Mouse (Mus musculus): ENCODE results near the gene Hoxa5. TPM values are rescaled to one million over a fixed set of nuclear protein-coding genes. Genes with fewer than 3 reads are reported as not detected.

Gene Hoxa5
- polyA plus RNA-seq, 1 experiment from 2014 or later, result 19.8 TPM

DNA sequence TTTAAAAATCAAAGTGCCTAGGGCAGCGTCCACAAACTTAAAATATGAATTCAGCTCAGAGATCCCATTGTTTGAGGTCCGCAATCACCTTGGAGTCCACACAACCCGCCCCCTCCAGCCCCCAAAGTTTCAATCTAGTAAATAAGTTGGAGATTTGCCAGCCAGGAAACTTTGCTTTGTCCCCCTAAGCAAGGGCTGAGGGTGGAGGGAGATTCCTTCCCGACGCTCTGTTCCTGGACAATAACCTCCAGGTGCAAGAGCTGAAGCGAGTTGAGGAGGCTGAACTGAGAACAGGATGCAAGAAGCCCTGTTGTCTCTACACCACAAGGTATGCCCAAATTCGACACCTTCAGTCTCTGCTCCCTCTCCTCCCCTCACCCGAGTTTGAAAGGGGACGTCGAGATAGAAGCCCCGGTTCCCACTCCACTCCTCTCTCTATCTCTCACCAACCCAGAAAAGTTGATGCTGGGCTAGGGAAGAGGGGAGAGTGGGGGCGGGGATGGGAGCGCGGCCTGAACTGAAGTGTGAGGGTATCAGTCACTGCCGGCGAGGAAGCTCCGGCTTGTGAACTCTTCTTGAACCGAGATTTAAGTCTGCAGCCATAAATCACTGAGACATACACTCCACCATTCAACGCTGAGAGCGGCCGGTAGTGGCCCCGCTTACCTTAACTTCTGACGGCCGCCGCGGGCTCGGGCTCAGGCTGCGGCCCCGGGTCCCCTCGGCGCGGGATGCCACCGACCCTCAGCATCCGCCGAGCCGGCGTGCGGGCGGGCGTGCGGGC, 29.2 kb downstream of the Hoxa5 start:
- Histone ChIP-seq H3K4me2 (peak overlapping the region; percentile 59), H3K4me3 (replicated peaks) (peak overlapping the region; percentile 60), H3K27me3 (replicated peaks) (peaks cover 12% of the 10 kb centered on the region; the same call in 1 of the 2 replicates), H3K9ac (peak overlapping the region; percentile 71), H3K36me3 (no peaks in the 10 kb centered on the region), H3K4me1 (peaks cover 24% of the 10 kb centered on the region), H3K27ac (peak overlapping the region; percentile 96), H3K9me3 (no peaks in the 10 kb centered on the region)
- peak; percentile 20; the same call in 1 of the 2 replicates for ATAC-seq (ENCODE audit: insufficient read depth, low FRiP score, low read depth)
- WGBS, result 2% methylated on average over 41 of the region's 41 CpGs

- H3K9ac ChIP-seq, result no peak overlapping the region
- no peak for ATAC-seq (ENCODE audit: insufficient read depth, low FRiP score, low read depth)
- H3K4me1 ChIP-seq, result peaks cover 29% of the 10 kb centered on the region
- H3K36me3 ChIP-seq, result no peaks in the 10 kb centered on the region
- H3K9me3 ChIP-seq, result no peaks in the 10 kb centered on the region
- peak overlapping the region; percentile 97 for H3K27ac ChIP-seq
- peaks cover 15% of the 10 kb centered on the region for H3K27me3 ChIP-seq (replicated peaks)
- 3% methylated on average over 4 of the region's 4 CpGs for WGBS
- peak overlapping the region; percentile 41 for H3K4me3 ChIP-seq (replicated peaks)
- peak overlapping the region; percentile 77 for H3K4me2 ChIP-seq
Measured at GRCm38 (mm10) chr6:52173648-52174047, 30.7 kb downstream of the Hoxa5 start.

- H3K4me3 ChIP-seq (replicated peaks), result peak overlapping the region; percentile 41
- no peaks in the 10 kb centered on the region for H3K36me3 ChIP-seq
- no peaks in the 10 kb centered on the region for H3K9me3 ChIP-seq
- H3K9ac ChIP-seq, result no peak overlapping the region
- peaks cover 31% of the 10 kb centered on the region for H3K4me1 ChIP-seq
- H3K4me2 ChIP-seq, result peak overlapping the region; percentile 77
- H3K27ac ChIP-seq, result peak overlapping the region; percentile 97
- peak; percentile 71 for ATAC-seq (ENCODE audit: insufficient read depth, low FRiP score, low read depth)
- peaks cover 21% of the 10 kb centered on the region for H3K27me3 ChIP-seq (replicated peaks)
- under 1% methylated on average over 35 of the region's 35 CpGs for WGBS
Measured at GRCm38 (mm10) chr6:52172501-52172900, 31.9 kb downstream of the Hoxa5 start.

DNA sequence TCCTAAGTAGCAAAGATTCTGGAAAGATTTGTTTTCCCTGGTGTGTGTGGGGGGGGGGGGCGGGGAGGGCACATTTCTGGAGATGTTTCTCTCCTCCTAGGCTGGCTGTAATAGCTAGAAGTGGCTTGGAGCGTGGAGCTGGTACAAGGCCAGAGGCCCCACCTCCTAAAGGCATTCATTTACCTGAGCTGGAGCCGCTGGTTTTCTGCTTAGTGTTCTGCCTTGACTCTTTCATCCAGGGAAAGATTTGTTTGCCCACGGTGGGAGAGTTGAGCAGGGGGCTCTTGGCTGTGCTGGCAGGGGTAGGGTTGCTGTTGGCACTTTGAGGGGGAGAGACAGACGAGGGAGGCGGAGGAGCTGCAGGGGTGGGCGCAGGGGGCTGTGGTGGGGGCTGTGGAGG, 32.4 kb downstream of the Hoxa5 start:
- Histone ChIP-seq H3K36me3 (no peaks in the 10 kb centered on the region), H3K9me3 (no peaks in the 10 kb centered on the region), H3K4me3 (replicated peaks) (peak overlapping the region; percentile 41), H3K4me2 (peak overlapping the region; percentile 77), H3K27me3 (replicated peaks) (peaks cover 21% of the 10 kb centered on the region), H3K4me1 (peaks cover 32% of the 10 kb centered on the region), H3K27ac (peak overlapping the region; percentile 97), H3K9ac (no peak overlapping the region)
- ATAC-seq (ENCODE audit: insufficient read depth, low FRiP score, low read depth), result no peak
- 13% methylated on average over 7 of the region's 7 CpGs for WGBS

GRCm38 (mm10) chr6:52171331-52171730, 33.1 kb downstream of the Hoxa5 start:
- Histone ChIP-seq H3K27ac (peak overlapping the region; percentile 97), H3K4me2 (peak overlapping the region; percentile 77), H3K36me3 (no peaks in the 10 kb centered on the region), H3K9me3 (no peaks in the 10 kb centered on the region), H3K9ac (no peak overlapping the region), H3K4me1 (peaks cover 32% of the 10 kb centered on the region), H3K4me3 (replicated peaks) (no peak overlapping the region), H3K27me3 (replicated peaks) (peaks cover 21% of the 10 kb centered on the region)
- ATAC-seq (ENCODE audit: insufficient read depth, low FRiP score, low read depth), result no peak
- WGBS, result 16% methylated on average over 4 of the region's 4 CpGs

GRCm38 (mm10) chr6:52170898-52171223, 33.5 kb downstream of the Hoxa5 start:
- H3K9me3 ChIP-seq, result no peaks in the 10 kb centered on the region
- peak overlapping the region; percentile 25 for H3K4me3 ChIP-seq (replicated peaks)
- WGBS, result 24% methylated on average over 5 of the region's 5 CpGs
- peak overlapping the region; percentile 32; the same call in 1 of the 2 replicates for H3K9ac ChIP-seq
- peak overlapping the region; percentile 77 for H3K4me2 ChIP-seq
- H3K4me1 ChIP-seq, result peaks cover 34% of the 10 kb centered on the region
- no peaks in the 10 kb centered on the region for H3K36me3 ChIP-seq
- H3K27me3 ChIP-seq (replicated peaks), result peaks cover 21% of the 10 kb centered on the region
- ATAC-seq (ENCODE audit: insufficient read depth, low FRiP score, low read depth), result no peak
- peak overlapping the region; percentile 97 for H3K27ac ChIP-seq

DNA sequence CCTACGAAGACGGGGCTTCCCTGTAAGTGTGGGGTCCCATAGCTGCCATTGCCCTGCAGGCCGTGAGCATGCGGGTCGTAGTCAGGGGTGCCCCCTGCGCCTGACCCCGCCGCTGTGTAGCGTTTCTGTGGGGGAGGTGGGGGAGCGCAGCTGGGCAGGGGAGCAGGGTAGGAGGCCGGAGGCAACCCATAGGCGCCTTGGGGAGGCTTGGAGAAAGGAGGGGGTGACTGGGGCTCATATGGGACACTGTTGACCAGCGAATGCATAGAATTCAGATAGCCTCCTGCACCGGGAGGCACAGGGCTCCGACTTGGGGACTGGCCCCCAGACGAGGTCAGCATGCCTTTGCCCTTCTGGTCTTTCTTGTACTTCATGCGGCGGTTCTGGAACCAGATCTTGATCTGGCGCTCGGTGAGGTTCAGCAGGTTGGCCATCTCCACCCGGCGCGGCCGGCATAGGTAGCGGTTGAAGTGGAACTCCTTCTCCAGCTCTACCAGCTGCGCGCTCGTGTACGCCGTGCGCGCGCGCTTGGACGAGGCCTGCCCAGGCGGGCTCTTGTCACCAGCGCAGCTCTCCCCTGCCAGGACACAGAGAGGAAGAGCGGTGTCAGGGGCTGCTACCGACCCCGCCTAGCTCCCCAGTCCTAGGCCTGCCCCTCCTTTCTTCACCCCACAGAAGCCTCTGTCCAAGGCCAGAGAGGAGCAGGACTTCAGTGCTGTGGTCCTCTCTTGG, 34.1 kb downstream of the Hoxa5 start:
- no peak; the same call in 1 of the 2 replicates for ATAC-seq (ENCODE audit: insufficient read depth, low FRiP score, low read depth)
- Histone ChIP-seq H3K4me2 (peak overlapping the region; percentile 77), H3K27me3 (replicated peaks) (peaks cover 21% of the 10 kb centered on the region), H3K4me3 (replicated peaks) (peak overlapping the region; percentile 25), H3K36me3 (no peaks in the 10 kb centered on the region), H3K4me1 (peaks cover 36% of the 10 kb centered on the region), H3K9me3 (no peaks in the 10 kb centered on the region), H3K27ac (peak overlapping the region; percentile 97), H3K9ac (peak overlapping the region; percentile 32; the same call in 1 of the 2 replicates)
- 11% methylated on average over 40 of the region's 40 CpGs for WGBS

DNA sequence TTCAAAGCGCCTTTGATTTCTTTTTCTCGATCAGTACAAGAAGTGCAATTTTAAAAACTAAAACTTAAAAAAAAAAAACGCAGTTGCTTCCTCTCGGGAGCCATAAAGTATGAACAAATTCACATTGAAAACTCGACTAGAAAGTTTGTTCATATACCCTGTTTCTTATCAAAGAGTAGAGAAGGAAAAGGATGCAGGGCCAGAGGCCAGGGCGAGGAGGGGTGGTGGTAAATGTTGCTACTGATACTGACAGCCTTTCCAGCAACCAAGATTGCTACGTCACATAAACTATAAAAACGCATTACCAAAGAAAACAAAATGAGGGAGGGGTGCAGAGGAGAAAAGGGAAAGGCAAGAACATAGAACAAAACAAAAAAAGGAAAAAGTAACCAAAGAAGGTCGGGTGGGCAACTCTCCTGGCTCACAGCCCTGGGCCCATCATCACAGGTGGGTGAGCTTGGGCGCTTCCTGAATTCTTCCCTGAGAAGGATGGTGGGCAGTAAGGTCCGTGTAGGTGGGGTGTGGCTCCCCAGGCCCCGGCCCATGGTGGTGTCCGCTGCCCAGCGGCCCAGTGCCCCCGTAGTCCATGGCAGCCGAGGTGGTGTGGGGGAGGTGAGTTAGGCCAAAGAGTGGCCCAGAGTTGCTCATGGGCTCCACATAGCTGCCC, 34.8 kb downstream of the Hoxa5 start:
- Histone ChIP-seq H3K27me3 (replicated peaks) (peaks cover 21% of the 10 kb centered on the region), H3K4me1 (peaks cover 38% of the 10 kb centered on the region)
- no peak for ATAC-seq (ENCODE audit: insufficient read depth, low FRiP score, low read depth)

DNA sequence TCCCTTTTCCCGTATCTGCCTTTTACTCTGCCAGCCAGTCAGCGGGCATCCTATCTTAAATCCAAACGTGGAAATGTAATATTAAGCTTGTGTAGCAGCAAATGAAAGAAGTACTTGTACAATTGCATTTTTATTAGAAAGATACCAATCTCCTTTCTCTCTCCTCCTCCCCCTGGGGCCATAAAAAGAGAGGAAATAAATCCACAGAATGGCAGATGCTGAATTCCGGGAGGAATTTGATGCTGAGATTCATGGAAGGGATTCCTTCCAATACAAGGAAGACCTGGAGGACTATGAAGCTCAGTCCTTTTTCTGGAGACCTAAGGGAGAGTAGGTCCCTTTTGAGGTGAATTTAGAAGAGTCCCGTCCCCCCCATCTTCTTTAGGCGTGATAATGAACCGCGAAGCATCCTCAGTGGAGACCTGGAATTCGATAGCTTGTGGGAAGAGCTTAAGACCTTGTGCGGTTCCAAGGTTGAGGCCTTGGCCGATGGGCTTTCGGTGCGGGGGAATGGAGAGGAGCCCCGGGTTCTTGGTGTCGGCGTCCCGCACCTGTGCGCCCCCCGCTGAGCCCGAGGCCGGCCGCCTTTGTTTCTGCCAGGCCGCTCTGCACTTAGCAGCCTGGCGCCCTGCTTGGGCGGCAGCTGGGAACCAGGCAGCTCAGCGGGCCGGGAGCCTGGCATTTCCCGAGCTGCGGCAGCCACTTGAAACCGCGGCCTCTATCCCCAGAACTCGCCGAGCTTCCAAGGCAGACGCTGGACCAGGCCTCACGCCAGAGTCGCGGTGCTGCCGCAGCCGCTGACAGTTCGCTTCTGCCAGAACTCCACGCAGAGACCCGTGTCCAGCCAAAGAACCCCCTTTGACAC, 36.0 kb downstream of the Hoxa5 start:
- Histone ChIP-seq H3K4me2 (peak overlapping the region; percentile 58), H3K27ac (peak overlapping the region; percentile 89), H3K9me3 (no peaks in the 10 kb centered on the region), H3K27me3 (replicated peaks) (peaks cover 21% of the 10 kb centered on the region), H3K9ac (peak overlapping the region; percentile 45), H3K4me3 (replicated peaks) (peak overlapping the region; percentile 45), H3K4me1 (peaks cover 38% of the 10 kb centered on the region), H3K36me3 (no peaks in the 10 kb centered on the region)
- ATAC-seq (ENCODE audit: insufficient read depth, low FRiP score, low read depth), result no peak
- 8% methylated on average over 42 of the region's 42 CpGs for WGBS

More for the DNA sequence above, 34.8 kb downstream of the Hoxa5 start:
- 25% methylated on average over 16 of the region's 16 CpGs for WGBS
- peak overlapping the region; percentile 97 for H3K27ac ChIP-seq
- H3K4me3 ChIP-seq (replicated peaks), result peak overlapping the region; percentile 25
- H3K9ac ChIP-seq, result peak overlapping the region; percentile 32; the same call in 1 of the 2 replicates
- no peaks in the 10 kb centered on the region for H3K36me3 ChIP-seq
- peak overlapping the region; percentile 77 for H3K4me2 ChIP-seq
- no peaks in the 10 kb centered on the region for H3K9me3 ChIP-seq

DNA sequence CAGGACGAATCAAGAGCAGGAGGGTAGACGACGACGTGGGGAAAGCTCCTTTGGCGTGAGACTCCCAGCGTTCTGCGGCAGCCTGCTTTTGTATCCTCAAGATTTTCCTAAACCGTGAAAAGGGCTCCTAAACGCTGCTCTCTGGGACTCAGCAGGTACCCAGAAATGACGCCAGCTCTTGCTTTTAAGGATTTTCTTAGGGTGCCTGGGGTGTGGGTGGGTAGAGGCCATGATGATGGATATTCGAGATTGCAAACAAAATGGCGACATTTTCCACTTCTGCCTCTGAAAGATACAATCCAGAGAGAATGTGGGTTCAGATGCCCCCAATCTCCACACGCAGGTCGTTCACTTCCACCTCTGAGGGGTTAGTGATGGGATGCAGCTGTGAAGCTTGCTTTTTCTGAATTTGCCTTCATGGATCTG, 36.6 kb downstream of the Hoxa5 start:
- Histone ChIP-seq H3K36me3 (no peaks in the 10 kb centered on the region), H3K9ac (peak overlapping the region; percentile 45; the same call in 1 of the 2 replicates), H3K27ac (peak overlapping the region; percentile 89), H3K27me3 (replicated peaks) (peaks cover 21% of the 10 kb centered on the region), H3K4me3 (replicated peaks) (peak overlapping the region; percentile 45), H3K9me3 (no peaks in the 10 kb centered on the region), H3K4me1 (peaks cover 38% of the 10 kb centered on the region), H3K4me2 (peak overlapping the region; percentile 58)
- WGBS, result 25% methylated on average over 14 of the region's 14 CpGs
- no peak for ATAC-seq (ENCODE audit: insufficient read depth, low FRiP score, low read depth)

- Histone ChIP-seq H3K9ac (peak overlapping the region; percentile 45; the same call in 1 of the 2 replicates), H3K27me3 (replicated peaks) (peaks cover 16% of the 10 kb centered on the region), H3K4me3 (replicated peaks) (peak overlapping the region; percentile 45), H3K4me1 (peaks cover 33% of the 10 kb centered on the region), H3K9me3 (no peaks in the 10 kb centered on the region), H3K27ac (peak overlapping the region; percentile 89), H3K36me3 (no peaks in the 10 kb centered on the region), H3K4me2 (peak overlapping the region; percentile 58)
- no peak for ATAC-seq (ENCODE audit: insufficient read depth, low FRiP score, low read depth)
- WGBS, result 30% methylated on average over 1 of the region's 1 CpGs
Measured at GRCm38 (mm10) chr6:52167176-52167575, 37.2 kb downstream of the Hoxa5 start.

Data from stomach, embryonic 15.5 days (tissue).